Comparison of ENCODE assay signal across 18 mouse cellular contexts in genomic region chr8:26501196-26501813, GRCm38 (mm10).
"Had no signal": no experiment of that assay in that cellular context is flagged by ENCODE, and none has a peak within 500 bp of the region (broad histone marks: within the 10 kb centered on the region; RNA-seq: fewer than 3 reads in every experiment).

No protein-coding gene starts in this region.

- H3K4me2 ChIP-seq: intestine, embryonic 15.5 days; limb, embryonic 13.5 days; liver, embryonic 12.5 days; liver, embryonic 15.5 days; midbrain, embryonic 11.5 days had no signal

- H3K4me1 ChIP-seq: liver, embryonic 12.5 days; liver, embryonic 15.5 days had no signal

- H3K27ac ChIP-seq: intestine, embryonic 15.5 days; left cerebral cortex, adult 2 months; limb, embryonic 13.5 days; liver, embryonic 12.5 days; liver, embryonic 15.5 days had no signal

- H3K27me3 ChIP-seq: intestine, embryonic 15.5 days; liver, embryonic 12.5 days; liver, embryonic 15.5 days had no signal

- DNase-seq: kidney, adult 18-20 months; kidney, postnatal 10 days; kidney, postnatal 36 days; layer of hippocampus, postnatal 36 days; liver; lung, adult 2 months; lung, postnatal 10 days; midbrain, embryonic 14.5 days; right cerebral cortex, adult 18-20 months; right cerebral cortex, postnatal 14 days; right cerebral cortex, postnatal 4 days; thymus, postnatal 25 days had no signal

- H3K9me3 ChIP-seq: intestine, embryonic 15.5 days; limb, embryonic 13.5 days; liver, embryonic 12.5 days; liver, embryonic 15.5 days had no signal

- ATAC-seq: intestine, embryonic 15.5 days; liver, embryonic 12.5 days had no signal

- H3K4me3 ChIP-seq: intestine, embryonic 15.5 days; left cerebral cortex, adult 2 months; limb, embryonic 13.5 days; liver, embryonic 12.5 days; liver, embryonic 15.5 days had no signal

- H3K9ac ChIP-seq: intestine, embryonic 15.5 days; limb, embryonic 13.5 days; liver, embryonic 12.5 days; liver, embryonic 15.5 days had no signal

- H3K36me3 ChIP-seq: intestine, embryonic 15.5 days; limb, embryonic 13.5 days; liver, embryonic 12.5 days; liver, embryonic 15.5 days had no signal
